Mouse (Mus musculus) liver, embryonic 14.5 days (tissue): ENCODE measurements around the gene Pax5.

Experiments
- CTCF ChIP-seq: IDR thresholded peaks from 2 replicates; pipeline ENCODE4 v1.5.1; 2016; ENCODE audit warnings: antibody characterized with exemption, low read depth, control low read depth
- EP300 ChIP-seq: IDR thresholded peaks from 2 replicates; pipeline ENCODE4 v1.6.1; 2016; ENCODE audit warnings: antibody characterized with exemption, low read depth

DNA sequence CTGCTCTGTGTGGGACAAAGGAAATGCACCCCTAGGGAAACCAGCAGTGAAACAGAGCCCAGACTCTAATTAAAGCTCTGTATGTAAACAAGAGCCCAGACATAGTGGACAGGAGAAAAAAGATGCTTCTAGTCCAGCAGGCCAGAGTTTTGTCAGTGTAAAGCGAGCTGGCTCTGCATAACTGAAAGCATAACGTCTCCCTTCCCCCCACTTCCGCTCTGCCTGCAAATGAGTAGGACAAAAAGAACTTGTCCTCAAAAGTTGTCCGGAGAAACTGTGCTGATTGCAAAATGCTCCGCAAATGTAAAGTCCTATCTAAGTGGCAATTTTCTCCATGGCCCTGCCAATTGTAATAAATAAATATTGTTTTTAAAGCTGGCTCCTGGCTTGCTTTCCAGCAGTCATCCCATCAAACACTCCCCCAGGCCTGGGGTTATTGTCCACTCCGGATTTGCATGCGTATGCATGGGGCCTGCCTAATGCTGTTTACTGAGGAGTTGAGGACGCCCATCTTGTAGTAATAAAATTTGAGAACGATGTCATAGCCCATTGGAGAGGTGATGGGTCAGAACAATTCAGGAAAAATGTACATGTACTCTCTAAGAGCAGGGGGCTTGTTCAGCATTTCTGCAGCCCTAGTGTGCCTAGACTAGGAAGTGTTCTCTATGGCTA, 208.0 kb downstream of the Pax5 start:
- TF ChIP-seq CTCF (no peak), EP300 (no peak)
